Mouse (Mus musculus) liver, embryonic 14.5 days (tissue): ENCODE measurements around the gene Tomm5. TPM values are rescaled to one million over a fixed set of nuclear protein-coding genes. Genes with fewer than 3 reads are reported as not detected.

Source experiments
- ATAC-seq: fragments of 200-750 bp; cut with Nextera tagmentation; 2 replicates; pipeline ENCODE4 v1.8.0; 2017; ENCODE audit warnings: moderate number of reproducible peaks, mild to moderate bottlenecking, moderate library complexity; ENCODE audit not compliant: insufficient read depth
- DNase-seq, 3 experiments: peaks; one replicate each; pipeline ENCODE4 v3.0.0-alpha.2; 2012 to 2013; ENCODE audit warnings: low read depth in 3 of 3, low spot score in 3 of 3
- H3K27ac ChIP-seq: fragments of 300-500 bp; sonication (generic); 2 replicates; pipeline ENCODE4 v1.5.1; 2014; ENCODE audit warnings: moderate library complexity, mild to moderate bottlenecking, control low read depth, inconsistent platforms
- H3K27me3 ChIP-seq: fragments of 300-500 bp; sonication (generic); 2 replicates; pipeline ENCODE4 v1.6.1; 2014; ENCODE audit warnings: mild to moderate bottlenecking, low read length, moderate library complexity; ENCODE audit not compliant: control insufficient read depth, insufficient read depth
- H3K36me3 ChIP-seq: fragments of 300-500 bp; sonication (generic); replicated peaks from 2 replicates; pipeline ENCODE4 v1.6.1; 2014; ENCODE audit warnings: low read depth; ENCODE audit not compliant: control insufficient read depth, insufficient read depth
- H3K4me1 ChIP-seq, 2 experiments: fragments of 200-500 bp in 1 of 2; fragments of 300-500 bp in 1 of 2; sonication (generic) in 1 of 2; replicated peaks; 2 replicates each; pipeline ENCODE4 v1.6.1; 2012 to 2014; ENCODE audit warnings: antibody characterized with exemption in 1 of 2, inconsistent platforms in 1 of 2, low read length in 1 of 2; ENCODE audit not compliant: control insufficient read depth in 2 of 2, insufficient read depth in 2 of 2
- H3K4me2 ChIP-seq: fragments of 300-500 bp; sonication (generic); 2 replicates; pipeline ENCODE4 v1.6.1; 2014; ENCODE audit warnings: low read depth, mild to moderate bottlenecking, control low read depth, moderate library complexity
- H3K4me3 ChIP-seq, 2 experiments: fragments of 200-500 bp in 1 of 2; fragments of 300-500 bp in 1 of 2; sonication (generic) in 1 of 2; 2 replicates each; pipeline ENCODE4 v1.5.1; 2012 to 2014; ENCODE audit warnings: low read depth in 2 of 2, low read length in 2 of 2, mild to moderate bottlenecking in 2 of 2, control low read depth in 1 of 2, inconsistent platforms in 1 of 2, moderate library complexity in 1 of 2; ENCODE audit not compliant: insufficient read depth in 1 of 2
- H3K9ac ChIP-seq: fragments of 300-500 bp; sonication (generic); replicated peaks from 2 replicates; pipeline ENCODE4 v1.6.1; 2014; ENCODE audit warnings: mild to moderate bottlenecking, control low read depth, moderate library complexity
- H3K9me3 ChIP-seq: fragments of 300-500 bp; sonication (generic); 2 replicates; pipeline ENCODE4 v1.6.1; 2016; ENCODE audit warnings: low read length, mixed read lengths; ENCODE audit not compliant: control insufficient read depth
- CTCF ChIP-seq: IDR thresholded peaks from 2 replicates; pipeline ENCODE4 v1.5.1; 2016; ENCODE audit warnings: antibody characterized with exemption, low read depth, control low read depth
- EP300 ChIP-seq: IDR thresholded peaks from 2 replicates; pipeline ENCODE4 v1.6.1; 2016; ENCODE audit warnings: antibody characterized with exemption, low read depth
- WGBS: fragments of 180-500 bp; shearing (Covaris S2); extraction: QIAGEN DNeasy Blood & Tissue Kit; methylation state at CpG from one replicate; pipeline ENCODE4 v1.1.7; 2014; ENCODE audit not compliant: insufficient replicate concordance; 5-methylcytosine and 5-hydroxymethylcytosine counted together
- polyA plus RNA-seq, 2 experiments: library from polyadenylated mRNA; depleted of rRNA in 1 of 2; stranded (reverse) in 1 of 2; unstranded in 1 of 2; fragments of >200 nt; fragmentation: Nextera tagmentation in 1 of 2; extraction: Ambion mirVana in 1 of 2; gene quantifications; 2 replicates each; pipeline versions ENCODE4 v1.2.1 to v1.2.3; 2012 to 2014

Tomm5 gene
- polyA plus RNA-seq, 2 experiments = 126 to 213 TPM

GRCm38 (mm10) chr4:45107066-45107465, 848 bp downstream of the Tomm5 start:
- TF ChIP-seq EP300 (no peak), CTCF (no peak)
- H3K27me3 ChIP-seq = no peaks in the 10 kb centered on the region
- peak overlapping the region; percentile 76 for H3K4me2 ChIP-seq
- no peak overlapping the region for H3K27ac ChIP-seq
- peak overlapping the region; percentile 79 to 97 for H3K4me3 ChIP-seq
- peaks cover 2 to 7% of the 10 kb centered on the region in 2 experiments; a peak in 2 of 4 replicates for H3K4me1 ChIP-seq
- ATAC-seq = no peak
- H3K36me3 ChIP-seq = peaks cover 4% of the 10 kb centered on the region
- WGBS = 3% methylated on average over 4 of the region's 4 CpGs
- peak overlapping the region; percentile 83 for H3K9ac ChIP-seq
- no peaks in the 10 kb centered on the region for H3K9me3 ChIP-seq
- no peak for DNase-seq

DNA sequence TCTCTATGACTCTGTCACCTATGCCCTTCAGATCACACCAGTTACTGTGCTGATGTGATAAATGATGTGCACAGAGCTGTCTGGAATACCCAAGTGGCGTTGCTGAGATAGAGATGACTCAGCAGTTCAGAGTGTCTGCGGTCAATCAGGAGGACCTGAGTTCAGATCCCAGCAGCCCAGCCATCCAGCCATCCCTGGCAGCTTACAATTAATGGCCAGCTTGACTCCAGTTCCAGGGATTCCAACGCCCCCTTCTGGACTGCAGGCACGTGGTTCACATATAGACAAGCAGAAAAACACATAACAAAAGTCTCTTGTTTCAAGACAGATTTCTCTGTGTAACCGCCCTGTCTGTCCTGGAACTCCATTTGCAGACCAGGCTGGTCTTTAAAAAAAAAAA, 1.5 kb downstream of the Tomm5 start:
- DNase-seq (peak in 2 of 3 experiments; percentile 25 to 31), ATAC-seq (no peak)
- TF ChIP-seq EP300 = no peak
- TF ChIP-seq CTCF = 0 out of 2 replicates have a peak, but pooled peaks have one; percentile 20
- no peaks in the 10 kb centered on the region for H3K9me3 ChIP-seq
- H3K4me3 ChIP-seq = peak overlapping the region; percentile 10 to 79; a peak in 3 of 4 replicates
- H3K27me3 ChIP-seq = no peaks in the 10 kb centered on the region
- no peak overlapping the region for H3K27ac ChIP-seq
- H3K4me1 ChIP-seq = peaks cover 2 to 7% of the 10 kb centered on the region in 2 experiments; a peak in 2 of 4 replicates
- peak overlapping the region; percentile 76 for H3K4me2 ChIP-seq
- H3K9ac ChIP-seq = no peak overlapping the region; the same call in 1 of the 2 replicates
- 33% methylated on average over 5 of the region's 5 CpGs for WGBS
- peaks cover 4% of the 10 kb centered on the region for H3K36me3 ChIP-seq

DNA sequence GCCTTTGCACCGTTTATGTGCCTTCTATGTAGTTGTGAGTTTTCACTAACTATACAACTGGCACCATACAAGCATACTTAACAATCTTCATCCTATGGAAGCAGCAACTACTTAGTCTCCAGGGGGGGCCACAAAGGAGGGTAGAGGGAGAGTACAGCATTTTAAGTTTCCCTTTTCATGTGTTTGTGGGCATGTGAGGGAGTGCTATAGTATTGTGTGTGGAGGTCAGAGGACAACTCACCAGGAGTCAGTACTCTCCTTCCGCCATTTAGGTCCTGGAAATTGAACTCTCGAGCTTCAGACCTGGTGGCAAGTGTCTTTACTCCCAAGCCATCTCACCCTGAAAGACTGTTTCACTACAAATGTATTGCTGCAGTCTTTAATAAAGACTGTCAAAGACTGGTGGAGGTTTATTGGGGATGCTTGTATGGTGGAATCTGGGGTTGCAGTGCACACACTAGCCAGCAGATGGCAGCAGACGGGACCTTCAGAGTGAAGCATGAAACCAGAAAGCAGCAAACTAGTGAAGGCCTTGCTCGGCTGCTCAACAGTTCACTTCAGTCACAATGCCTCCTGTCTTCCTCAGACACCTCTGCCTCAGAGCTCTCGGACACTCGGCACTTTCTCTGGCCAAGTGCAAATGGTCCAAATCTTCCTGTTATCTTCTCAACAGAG, 10.6 kb downstream of the Tomm5 start:
- WGBS = 21% methylated on average over 7 of the region's 7 CpGs
- H3K4me2 ChIP-seq = no peak overlapping the region
- H3K9me3 ChIP-seq = no peaks in the 10 kb centered on the region
- TF ChIP-seq CTCF = peak; percentile 98
- TF ChIP-seq EP300 = no peak
- H3K9ac ChIP-seq = no peak overlapping the region
- ATAC-seq (no peak), DNase-seq (peak; percentile 45 to 54 (median 47))
- H3K36me3 ChIP-seq = no peaks in the 10 kb centered on the region
- no peaks in the 10 kb centered on the region for H3K27me3 ChIP-seq
- H3K4me3 ChIP-seq = no peak overlapping the region
- H3K27ac ChIP-seq = no peak overlapping the region
- H3K4me1 ChIP-seq = no peaks in the 10 kb centered on the region

- Histone ChIP-seq H3K9ac (peak overlapping the region; percentile 39), H3K4me2 (peak overlapping the region; percentile 96), H3K9me3 (no peaks in the 10 kb centered on the region), H3K27ac (peak overlapping the region; percentile 46), H3K36me3 (no peaks in the 10 kb centered on the region), H3K27me3 (no peaks in the 10 kb centered on the region), H3K4me1 (peaks cover 12 to 42% of the 10 kb centered on the region in 2 experiments), H3K4me3 (peak overlapping the region; percentile 43 to 84)
- ATAC-seq (no peak), DNase-seq (no peak)
- TF ChIP-seq CTCF (no peak), EP300 (no peak)
- WGBS = 46% methylated on average over 8 of the region's 8 CpGs
These were observed 23.0 kb downstream of the Tomm5 start for GRCm38 (mm10) chr4:45084895-45085290.

DNA sequence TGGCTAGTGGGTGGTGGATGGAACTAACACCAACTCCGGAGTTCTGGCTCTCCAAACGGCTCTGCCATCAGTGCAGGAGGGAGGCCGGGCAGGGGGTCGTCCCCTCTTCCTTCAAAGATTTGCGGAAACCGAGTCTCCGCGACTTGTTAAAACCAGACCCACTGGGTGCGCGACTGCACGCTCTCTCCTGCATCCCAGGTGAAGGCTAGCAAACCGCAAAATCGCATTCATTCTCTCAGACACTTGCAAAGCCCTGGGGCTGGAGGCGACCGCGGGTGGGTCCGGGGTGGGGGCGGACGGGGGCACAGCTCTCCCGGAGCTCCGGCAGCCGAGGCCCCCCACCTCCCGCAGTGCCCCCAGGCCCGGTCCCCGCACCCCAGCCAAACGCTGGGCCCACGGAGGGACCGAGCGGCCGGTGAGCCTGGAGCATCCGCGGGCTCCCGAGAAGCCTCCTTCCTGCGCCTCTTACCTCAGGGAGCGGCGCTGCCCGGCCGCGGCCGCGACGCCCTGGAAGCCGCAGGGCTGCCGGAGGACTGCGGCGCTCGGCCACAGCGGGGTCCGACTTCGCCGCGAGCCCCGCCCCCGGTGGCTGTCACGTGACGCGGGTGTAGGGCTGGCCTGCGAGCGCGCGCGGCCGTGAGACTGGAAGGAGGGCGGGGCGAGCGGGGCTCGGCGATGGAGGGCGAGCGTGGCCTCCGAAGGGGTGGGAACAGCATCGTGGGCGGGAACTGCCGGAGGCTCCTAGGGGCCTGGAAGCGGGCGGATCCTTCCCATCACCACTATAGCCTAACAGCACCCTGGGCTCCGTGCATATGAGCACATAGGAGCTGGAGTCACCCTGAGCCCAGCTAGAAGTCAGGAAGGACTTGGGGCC, 23.7 kb downstream of the Tomm5 start, which contains the start of gene Fbxo10:
TSS of gene Fbxo10 (minus strand) at position 584 of the 874 bp plus-strand sequence.
- peak; percentile 95 for ATAC-seq
- Histone ChIP-seq H3K9me3 (no peaks in the 10 kb centered on the region), H3K27ac (peak within 1 kb of the TSS; percentile 46), H3K36me3 (no peaks in the 10 kb centered on the region), H3K9ac (peak within 1 kb of the TSS; percentile 88), H3K27me3 (no peaks in the 10 kb centered on the region), H3K4me1 (peaks cover 12 to 42% of the 10 kb centered on the region in 2 experiments), H3K4me2 (peak within 1 kb of the TSS; percentile 96), H3K4me3 (peak within 1 kb of the TSS; percentile 68 to 84)
- DNase-seq = peak; percentile 86 to 87 (median 87)
- WGBS = under 1% methylated on average over 77 of the region's 77 CpGs
- TF ChIP-seq EP300 (no peak), CTCF (no peak)
